In genomic region chr11:63518847-63519246, GRCm38 (mm10) we compare ENCODE assay signal across 7 mouse cellular contexts.
A peak's percentile ranks its signal among the peaks of the same experiment; 100 is the strongest.
DNase-seq lines count a peak whose midpoint lies in the region; ATAC-seq lines count a peak whose summit lies in the region.

No protein-coding gene starts in this region.

- no peak overlapping the region for H3K4me3 ChIP-seq in forebrain, embryonic 16.5 days (replicated peaks; ENCODE audit: low read length)
- no peak overlapping the region for H3K4me3 ChIP-seq in stomach, embryonic 16.5 days (replicated peaks; ENCODE audit: low read length)

- no peak overlapping the region for H3K4me2 ChIP-seq in forebrain, embryonic 16.5 days (ENCODE audit: low read length)
- H3K4me2 ChIP-seq in stomach, embryonic 16.5 days (ENCODE audit: low read depth, low read length) = no peak overlapping the region

- peaks cover 8% of the 10 kb centered on the region; the same call in 1 of the 2 replicates for H3K4me1 ChIP-seq in forebrain, embryonic 16.5 days (replicated peaks; ENCODE audit: control insufficient read depth, insufficient read depth, low read length)
- peaks cover 7% of the 10 kb centered on the region; the same call in 1 of the 2 replicates for H3K4me1 ChIP-seq in stomach, embryonic 16.5 days (ENCODE audit: control insufficient read depth, insufficient read depth, low read length)

- peak; percentile 18 to 32 for DNase-seq in layer of hippocampus, adult 8-10 months (ENCODE audit: low spot score in 2 of 2)
- DNase-seq in layer of hippocampus, postnatal 14 days (ENCODE audit: low spot score in 2 of 2) = no peak
- peak; percentile 17 for DNase-seq in embryo, embryonic 10 days (ENCODE audit: low spot score)
- DNase-seq in kidney, postnatal 14 days = peak; percentile 48
- no peak for DNase-seq in spleen, postnatal 14 days (ENCODE audit: low spot score in 2 of 2)

- H3K9ac ChIP-seq in forebrain, embryonic 16.5 days (replicated peaks; ENCODE audit: low read depth, low read length) = no peak overlapping the region
- H3K9ac ChIP-seq in stomach, embryonic 16.5 days (ENCODE audit: low read length) = peak overlapping the region; percentile 5; the same call in 1 of the 2 replicates

- no peaks in the 10 kb centered on the region for H3K9me3 ChIP-seq in forebrain, embryonic 16.5 days (ENCODE audit: control insufficient read depth, low read length)
- H3K9me3 ChIP-seq in stomach, embryonic 16.5 days (replicated peaks; ENCODE audit: control insufficient read depth, low read length) = no peaks in the 10 kb centered on the region

- H3K36me3 ChIP-seq in forebrain, embryonic 16.5 days (ENCODE audit: control insufficient read depth, insufficient read depth) = no peaks in the 10 kb centered on the region
- H3K36me3 ChIP-seq in stomach, embryonic 16.5 days (ENCODE audit: control insufficient read depth, insufficient read depth, low read length) = no peaks in the 10 kb centered on the region

- WGBS in forebrain, embryonic 16.5 days = 11% methylated on average over 6 of the region's 6 CpGs
- WGBS in stomach, embryonic 16.5 days = 38% methylated on average over 6 of the region's 6 CpGs

- H3K27ac ChIP-seq in forebrain, embryonic 16.5 days (ENCODE audit: low read length) = no peak overlapping the region
- H3K27ac ChIP-seq in stomach, embryonic 16.5 days (ENCODE audit: low read length) = peak overlapping the region; percentile 33; the same call in 1 of the 2 replicates

- no peaks in the 10 kb centered on the region for H3K27me3 ChIP-seq in forebrain, embryonic 16.5 days (replicated peaks; ENCODE audit: control insufficient read depth, insufficient read depth, low read length)
- H3K27me3 ChIP-seq in stomach, embryonic 16.5 days (ENCODE audit: control insufficient read depth, insufficient read depth, low read length) = no peaks in the 10 kb centered on the region

- peak; percentile 66; the same call in 1 of the 2 replicates for ATAC-seq in forebrain, embryonic 16.5 days
- peak; percentile 81; the same call in 1 of the 2 replicates for ATAC-seq in stomach, embryonic 16.5 days (ENCODE audit: insufficient read depth, low FRiP score)

Comparison
In these comparisons a context has a peak if more than half of its experiments do, and no peak if none do; other contexts are left out.
1. DNase-seq: peak in layer of hippocampus, adult 8-10 months (2 of 2), embryo, embryonic 10 days (single experiment) and kidney, postnatal 14 days (single experiment); none in layer of hippocampus, postnatal 14 days (0 of 2) and spleen, postnatal 14 days (0 of 2).